Mouse (Mus musculus) forebrain, embryonic 12.5 days (tissue): ENCODE measurements around the gene Mog. TPM values are rescaled to one million over a fixed set of nuclear protein-coding genes. Genes with fewer than 3 reads are reported as not detected.

Source experiments
- ATAC-seq: fragments of 200-750 bp; cut with Nextera tagmentation; 2 replicates; pipeline ENCODE4 v1.8.0; 2017; ENCODE audit warnings: moderate TSS enrichment; ENCODE audit not compliant: low FRiP score
- H3K27ac ChIP-seq: fragments of 300-500 bp; sonication (generic); 2 replicates; pipeline ENCODE4 v1.5.1; 2016; ENCODE audit warnings: mild to moderate bottlenecking
- H3K27me3 ChIP-seq: fragments of 300-500 bp; sonication (generic); 2 replicates; pipeline ENCODE4 v1.6.1; 2016; ENCODE audit warnings: mild to moderate bottlenecking
- H3K36me3 ChIP-seq: fragments of 300-500 bp; sonication (generic); replicated peaks from 2 replicates; pipeline ENCODE4 v1.6.1; 2016; ENCODE audit warnings: mild to moderate bottlenecking
- H3K4me1 ChIP-seq: fragments of 300-500 bp; sonication (generic); 2 replicates; pipeline ENCODE4 v1.6.1; 2016
- H3K4me2 ChIP-seq: fragments of 300-500 bp; sonication (generic); 2 replicates; pipeline ENCODE4 v1.6.1; 2016; ENCODE audit warnings: mild to moderate bottlenecking, moderate library complexity
- H3K4me3 ChIP-seq: fragments of 300-500 bp; sonication (generic); replicated peaks from 2 replicates; pipeline ENCODE4 v1.5.1; 2016; ENCODE audit warnings: mild to moderate bottlenecking
- H3K9ac ChIP-seq: fragments of 300-500 bp; sonication (generic); 2 replicates; pipeline ENCODE4 v1.6.1; 2016; ENCODE audit warnings: mild to moderate bottlenecking
- H3K9me3 ChIP-seq: fragments of 300-500 bp; sonication (generic); 2 replicates; pipeline ENCODE4 v1.6.1; 2016
- WGBS: fragments of 180-500 bp; shearing (Covaris S2); methylation state at CpG from one replicate; pipeline ENCODE4 v1.1.7; 2016; 5-methylcytosine and 5-hydroxymethylcytosine counted together
- polyA plus RNA-seq: library from polyadenylated mRNA; unstranded; fragments of >200 nt; fragmentation: Nextera tagmentation; extraction: Ambion mirVana; gene quantifications from 2 replicates; pipeline ENCODE4 v1.2.1, GENCODE M21; 2016

The Mog gene
- polyA plus RNA-seq, 1 experiment from 2014 or later: 1.1 TPM

- Histone ChIP-seq H3K4me3 (0 out of 2 replicates have a peak within 1 kb of the TSS, but pooled peaks have one; percentile 1), H3K9me3 (no peaks in the 10 kb centered on the region), H3K27ac (no peak within 1 kb of the TSS), H3K9ac (no peak within 1 kb of the TSS), H3K36me3 (no peaks in the 10 kb centered on the region), H3K4me1 (no peaks in the 10 kb centered on the region), H3K27me3 (peaks cover 28% of the 10 kb centered on the region), H3K4me2 (peak within 1 kb of the TSS; percentile 10; the same call in 1 of the 2 replicates)
- ATAC-seq: no peak
- WGBS: 22% methylated on average over 5 of the region's 5 CpGs
These were observed 33.8 kb downstream of the Mog start, which contains the start of gene H2-M5 for GRCm38 (mm10) chr17:36989437-36989836. Gene H2-M5, minus strand, starts transcription at chr17:36989537.

- no peaks in the 10 kb centered on the region for H3K36me3 ChIP-seq
- no peaks in the 10 kb centered on the region for H3K9me3 ChIP-seq
- H3K27me3 ChIP-seq: peaks cover 28% of the 10 kb centered on the region
- peak overlapping the region; percentile 10; the same call in 1 of the 2 replicates for H3K4me2 ChIP-seq
- 0 out of 2 replicates have a peak overlapping the region, but pooled peaks have one; percentile 1 for H3K4me3 ChIP-seq
- WGBS: 5% methylated on average over 24 of the region's 24 CpGs
- no peaks in the 10 kb centered on the region for H3K4me1 ChIP-seq
- no peak overlapping the region for H3K9ac ChIP-seq
- ATAC-seq: no peak
- no peak overlapping the region for H3K27ac ChIP-seq
These were observed 34.7 kb downstream of the Mog start for GRCm38 (mm10) chr17:36988475-36988874.

- no peak overlapping the region for H3K27ac ChIP-seq
- no peak overlapping the region for H3K4me3 ChIP-seq
- peaks cover 17% of the 10 kb centered on the region for H3K27me3 ChIP-seq
- H3K9me3 ChIP-seq: no peaks in the 10 kb centered on the region
- H3K4me1 ChIP-seq: peaks cover 13% of the 10 kb centered on the region
- no peak for ATAC-seq
- WGBS: 23% methylated on average over 5 of the region's 5 CpGs
- no peak overlapping the region for H3K4me2 ChIP-seq
- H3K36me3 ChIP-seq: no peaks in the 10 kb centered on the region
- no peak overlapping the region for H3K9ac ChIP-seq
These were observed 40.7 kb downstream of the Mog start for GRCm38 (mm10) chr17:36982253-36983155.

- Histone ChIP-seq H3K4me3 (no peak overlapping the region), H3K4me1 (peaks cover 13% of the 10 kb centered on the region), H3K4me2 (no peak overlapping the region), H3K27me3 (0 out of 2 replicates have a peak, but pooled peaks cover 13% of the 10 kb centered on the region), H3K27ac (no peak overlapping the region), H3K9me3 (no peaks in the 10 kb centered on the region), H3K9ac (no peak overlapping the region), H3K36me3 (no peaks in the 10 kb centered on the region)
- WGBS: 7% methylated on average over 4 of the region's 4 CpGs
- ATAC-seq: no peak
These were observed 41.4 kb downstream of the Mog start for GRCm38 (mm10) chr17:36981845-36982244.

GRCm38 (mm10) chr17:36981221-36981813, 41.9 kb downstream of the Mog start, which contains the start of gene 2410137M14Rik:
Gene 2410137M14Rik, minus strand, starts transcription at chr17:36981237.
- ATAC-seq: no peak
- no peak within 1 kb of the TSS for H3K27ac ChIP-seq
- no peak within 1 kb of the TSS for H3K4me3 ChIP-seq
- no peaks in the 10 kb centered on the region for H3K9me3 ChIP-seq
- H3K9ac ChIP-seq: no peak within 1 kb of the TSS
- H3K27me3 ChIP-seq: 0 out of 2 replicates have a peak, but pooled peaks cover 13% of the 10 kb centered on the region
- WGBS: 18% methylated on average over 18 of the region's 18 CpGs
- H3K4me1 ChIP-seq: peaks cover 13% of the 10 kb centered on the region
- no peaks in the 10 kb centered on the region for H3K36me3 ChIP-seq
- no peak within 1 kb of the TSS for H3K4me2 ChIP-seq

GRCm38 (mm10) chr17:36973271-36973787, 49.9 kb downstream of the Mog start:
- no peaks in the 10 kb centered on the region for H3K4me1 ChIP-seq
- no peak overlapping the region for H3K27ac ChIP-seq
- no peak overlapping the region for H3K4me2 ChIP-seq
- no peaks in the 10 kb centered on the region for H3K27me3 ChIP-seq
- no peak overlapping the region for H3K9ac ChIP-seq
- no peak for ATAC-seq
- 78% methylated on average over 8 of the region's 8 CpGs for WGBS
- H3K4me3 ChIP-seq: no peak overlapping the region
- H3K9me3 ChIP-seq: no peaks in the 10 kb centered on the region
- no peaks in the 10 kb centered on the region for H3K36me3 ChIP-seq

GRCm38 (mm10) chr17:36972791-36973190, 50.4 kb downstream of the Mog start:
- Histone ChIP-seq H3K4me1 (no peaks in the 10 kb centered on the region), H3K27me3 (no peaks in the 10 kb centered on the region), H3K27ac (no peak overlapping the region), H3K9ac (no peak overlapping the region), H3K36me3 (no peaks in the 10 kb centered on the region), H3K4me2 (no peak overlapping the region), H3K4me3 (no peak overlapping the region), H3K9me3 (no peaks in the 10 kb centered on the region)
- ATAC-seq: no peak
- 81% methylated on average over 3 of the region's 3 CpGs for WGBS

GRCm38 (mm10) chr17:36971172-36971850, 51.9 kb downstream of the Mog start:
- 93% methylated on average over 6 of the region's 6 CpGs for WGBS
- no peak for ATAC-seq

GRCm38 (mm10) chr17:36970316-36970890, 52.8 kb downstream of the Mog start:
- WGBS: 85% methylated on average over 14 of the region's 14 CpGs
- no peak for ATAC-seq

More at GRCm38 (mm10) chr17:36971172-36971850, 51.9 kb downstream of the Mog start:
- Histone ChIP-seq H3K36me3 (no peaks in the 10 kb centered on the region), H3K9me3 (no peaks in the 10 kb centered on the region), H3K4me3 (no peak overlapping the region), H3K4me1 (no peaks in the 10 kb centered on the region), H3K9ac (no peak overlapping the region), H3K27ac (no peak overlapping the region), H3K27me3 (no peaks in the 10 kb centered on the region), H3K4me2 (no peak overlapping the region)

GRCm38 (mm10) chr17:36966875-36967274, 56.3 kb downstream of the Mog start:
- H3K9ac ChIP-seq: no peak overlapping the region
- 81% methylated on average over 1 of the region's 1 CpGs for WGBS

More at GRCm38 (mm10) chr17:36970316-36970890, 52.8 kb downstream of the Mog start:
- no peaks in the 10 kb centered on the region for H3K4me1 ChIP-seq
- H3K4me3 ChIP-seq: no peak overlapping the region
- no peaks in the 10 kb centered on the region for H3K27me3 ChIP-seq
- H3K4me2 ChIP-seq: no peak overlapping the region
- H3K9ac ChIP-seq: no peak overlapping the region
- H3K9me3 ChIP-seq: no peaks in the 10 kb centered on the region
- H3K36me3 ChIP-seq: no peaks in the 10 kb centered on the region
- no peak overlapping the region for H3K27ac ChIP-seq

GRCm38 (mm10) chr17:36961125-36961524, 62.1 kb downstream of the Mog start:
- Histone ChIP-seq H3K27me3 (no peaks in the 10 kb centered on the region), H3K4me2 (no peak overlapping the region), H3K4me1 (peaks cover 15% of the 10 kb centered on the region), H3K27ac (no peak overlapping the region), H3K4me3 (no peak overlapping the region), H3K36me3 (no peaks in the 10 kb centered on the region; the same call in 1 of the 2 replicates), H3K9ac (no peak overlapping the region), H3K9me3 (no peaks in the 10 kb centered on the region)
- 84% methylated on average over 1 of the region's 1 CpGs for WGBS
- ATAC-seq: no peak

More at GRCm38 (mm10) chr17:36966875-36967274, 56.3 kb downstream of the Mog start:
- Histone ChIP-seq H3K27ac (no peak overlapping the region), H3K9me3 (no peaks in the 10 kb centered on the region), H3K27me3 (no peaks in the 10 kb centered on the region), H3K4me2 (no peak overlapping the region), H3K36me3 (no peaks in the 10 kb centered on the region; the same call in 1 of the 2 replicates), H3K4me1 (no peaks in the 10 kb centered on the region), H3K4me3 (no peak overlapping the region)
- ATAC-seq: no peak
